In the genomic region with DNA sequence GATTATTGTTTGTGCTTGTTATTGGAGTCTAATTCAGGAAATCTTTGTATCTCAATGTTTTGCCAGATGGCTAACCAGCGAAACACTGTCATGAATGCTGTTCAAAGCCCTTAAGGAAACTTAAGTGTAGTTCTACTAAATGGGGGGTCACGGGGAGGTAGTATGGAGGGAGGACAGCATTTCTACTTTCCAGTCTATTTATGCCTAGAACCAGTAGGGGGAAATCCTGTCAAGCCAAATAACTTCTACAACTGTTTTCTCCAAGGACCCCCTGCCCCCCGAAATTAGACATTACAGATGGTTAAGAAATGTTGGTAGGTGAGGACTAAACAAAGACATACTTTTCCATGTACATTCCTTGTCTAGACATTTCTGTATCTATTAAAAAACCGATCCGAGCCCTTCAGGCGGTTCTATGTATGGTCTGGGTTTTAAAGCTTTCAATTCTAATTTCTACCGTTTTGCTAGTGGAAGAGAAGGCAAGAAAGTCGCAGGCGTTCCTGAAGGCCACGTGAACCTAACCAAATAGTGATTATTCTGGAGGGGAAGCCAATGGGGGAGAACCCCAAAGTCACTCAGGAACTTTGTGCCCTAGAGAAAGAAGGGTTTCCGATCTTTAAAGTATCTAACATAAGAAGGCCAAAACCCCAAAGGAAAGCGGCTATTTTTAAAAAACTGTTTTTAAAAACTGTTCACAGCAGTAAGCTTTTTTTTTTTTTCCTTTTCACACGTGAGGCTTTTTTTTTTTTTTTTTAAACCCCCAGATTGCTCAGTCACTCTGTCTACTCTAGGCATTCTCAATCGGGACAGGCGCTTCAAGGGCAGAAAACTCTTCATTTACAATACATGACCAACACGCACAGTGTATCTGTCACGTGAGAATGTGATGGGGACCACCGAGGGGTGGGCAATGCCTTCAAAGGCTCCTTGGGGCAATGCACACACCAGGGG, we compare ENCODE assay signal across 8 mouse cellular contexts. TPM values are rescaled to one million over a fixed set of nuclear protein-coding genes. Genes with fewer than 3 reads are reported as not detected.
DNase-seq lines count a peak whose midpoint lies in the region; ATAC-seq and TF ChIP-seq lines count a peak whose summit lies in the region.

No protein-coding gene starts in this region.

- no peak for TF ChIP-seq POLR2A in bone marrow macrophage, adult 2 months (IDR thresholded peaks at IDR 0.05; ENCODE audit: borderline replicate concordance, low read depth, low read length)

- no peak for TF ChIP-seq CTCF in bone marrow macrophage, adult 2 months (IDR thresholded peaks at IDR 0.05; ENCODE audit: low read depth, low read length)

- H3K4me1 ChIP-seq in kidney, embryonic 16.5 days (ENCODE audit: insufficient read depth, low read length), result peaks cover 3% of the 10 kb centered on the region
- H3K4me1 ChIP-seq in bone marrow macrophage, adult 2 months (ENCODE audit: control insufficient read depth, insufficient read depth, low read length), result no peaks in the 10 kb centered on the region
- peaks cover 27% of the 10 kb centered on the region for H3K4me1 ChIP-seq in hindbrain, embryonic 13.5 days (replicated peaks)
- peaks cover 12% of the 10 kb centered on the region for H3K4me1 ChIP-seq in midbrain, embryonic 15.5 days

- H3K9me3 ChIP-seq in kidney, embryonic 16.5 days (ENCODE audit: low read length), result no peaks in the 10 kb centered on the region
- no peaks in the 10 kb centered on the region for H3K9me3 ChIP-seq in hindbrain, embryonic 13.5 days
- H3K9me3 ChIP-seq in midbrain, embryonic 15.5 days, result no peaks in the 10 kb centered on the region

- H3K9ac ChIP-seq in kidney, embryonic 16.5 days (replicated peaks; ENCODE audit: low read length), result peak overlapping the region; percentile 80
- peak overlapping the region; percentile 84 for H3K9ac ChIP-seq in hindbrain, embryonic 13.5 days
- H3K9ac ChIP-seq in midbrain, embryonic 15.5 days, result peak overlapping the region; percentile 67

- H3K36me3 ChIP-seq in kidney, embryonic 16.5 days (ENCODE audit: insufficient read depth, low read length), result no peaks in the 10 kb centered on the region
- no peaks in the 10 kb centered on the region for H3K36me3 ChIP-seq in hindbrain, embryonic 13.5 days
- H3K36me3 ChIP-seq in midbrain, embryonic 15.5 days (replicated peaks), result no peaks in the 10 kb centered on the region

- no peak for DNase-seq in kidney, postnatal 10 days
- no peak for DNase-seq in kidney, adult 8-10 months
- no peak for DNase-seq in kidney, postnatal 36 days
- no peak for DNase-seq in ovary, postnatal 10 days (ENCODE audit: low spot score)

- no peak for ATAC-seq in kidney, embryonic 16.5 days (ENCODE audit: low FRiP score, low TSS enrichment)
- ATAC-seq in hindbrain, embryonic 13.5 days (ENCODE audit: low FRiP score), result no peak
- no peak for ATAC-seq in midbrain, embryonic 15.5 days (replicated peaks)

- H3K4me2 ChIP-seq in kidney, embryonic 16.5 days (replicated peaks; ENCODE audit: low read depth, low read length), result peak overlapping the region; percentile 94
- H3K4me2 ChIP-seq in hindbrain, embryonic 13.5 days, result peak overlapping the region; percentile 75
- H3K4me2 ChIP-seq in midbrain, embryonic 15.5 days, result peak overlapping the region; percentile 62

- no peak overlapping the region for H3K27ac ChIP-seq in kidney, embryonic 16.5 days (ENCODE audit: low read length)
- H3K27ac ChIP-seq in bone marrow macrophage, adult 2 months (ENCODE audit: insufficient read depth, low read depth, low read length), result no peak overlapping the region
- H3K27ac ChIP-seq in hindbrain, embryonic 13.5 days, result peak overlapping the region; percentile 86; the same call in 1 of the 2 replicates
- H3K27ac ChIP-seq in midbrain, embryonic 15.5 days, result peak overlapping the region; percentile 76

- peaks cover 77% of the 10 kb centered on the region for H3K27me3 ChIP-seq in kidney, embryonic 16.5 days (ENCODE audit: insufficient read depth, low read length)
- peaks cover 20% of the 10 kb centered on the region for H3K27me3 ChIP-seq in hindbrain, embryonic 13.5 days
- H3K27me3 ChIP-seq in midbrain, embryonic 15.5 days (replicated peaks), result peaks cover 12% of the 10 kb centered on the region

- 13% methylated on average over 18 of the region's 18 CpGs for WGBS in kidney, embryonic 16.5 days
- 16% methylated on average over 18 of the region's 18 CpGs for WGBS in hindbrain, embryonic 13.5 days
- 13% methylated on average over 18 of the region's 18 CpGs for WGBS in midbrain, embryonic 15.5 days

- peak overlapping the region; percentile 76 for H3K4me3 ChIP-seq in kidney, embryonic 16.5 days (ENCODE audit: low read length)
- peak overlapping the region; percentile 95 for H3K4me3 ChIP-seq in bone marrow macrophage, adult 2 months (ENCODE audit: insufficient read depth, low read length)
- H3K4me3 ChIP-seq in hindbrain, embryonic 13.5 days, result peak overlapping the region; percentile 67
- H3K4me3 ChIP-seq in midbrain, embryonic 15.5 days, result peak overlapping the region; percentile 54

RNA-seq across cellular contexts. Expression of gene Nrg4, which starts 0.8 kb away (rescaled TPM):
- 0.71 and 0.95 TPM in 2 replicates for polyA plus RNA-seq in kidney, embryonic 16.5 days (2015; fragmentation: Nextera tagmentation; extraction: Ambion mirVana)
- polyA plus RNA-seq in bone marrow macrophage, adult 2 months (2012; ENCODE audit: insufficient read depth, insufficient read length, missing spikeins), result not detected in 2 replicates
- 1.3 and 1.7 TPM in 2 replicates for polyA plus RNA-seq in hindbrain, embryonic 13.5 days (2015; fragmentation: Nextera tagmentation; extraction: Ambion mirVana)
- 1.1 and 1.6 TPM in 2 replicates for polyA plus RNA-seq in midbrain, embryonic 15.5 days (2015; fragmentation: Nextera tagmentation; extraction: Ambion mirVana)

RNA-seq across cellular contexts. Expression of gene Tmem266, which starts 0.9 kb away (rescaled TPM):
- 0.32 and 0.47 TPM in 2 replicates for polyA plus RNA-seq in kidney, embryonic 16.5 days (2015; fragmentation: Nextera tagmentation; extraction: Ambion mirVana)
- not detected in 2 replicates for polyA plus RNA-seq in bone marrow macrophage, adult 2 months (2012; ENCODE audit: insufficient read depth, insufficient read length, missing spikeins)
- 2.8 and 3.1 TPM in 2 replicates for polyA plus RNA-seq in hindbrain, embryonic 13.5 days (2015; fragmentation: Nextera tagmentation; extraction: Ambion mirVana)
- polyA plus RNA-seq in midbrain, embryonic 15.5 days (2015; fragmentation: Nextera tagmentation; extraction: Ambion mirVana), result 5.8 and 6.2 TPM in 2 replicates

Comparison
In these comparisons a context has a peak if more than half of its experiments do, and no peak if none do; other contexts are left out.
1. H3K27ac ChIP-seq: peak in hindbrain, embryonic 13.5 days (single experiment) and midbrain, embryonic 15.5 days (single experiment); none in kidney, embryonic 16.5 days (single experiment) and bone marrow macrophage, adult 2 months (single experiment).
2. Peak in every context shown above with its lines, with median percentiles within 50 percentile points of each other: H3K4me2 ChIP-seq, H3K4me3 ChIP-seq and H3K9ac ChIP-seq.